Mouse (Mus musculus) liver, embryonic 14.5 days (tissue): ENCODE measurements around the gene Tmed5.

Source experiments
- CTCF ChIP-seq: IDR thresholded peaks from 2 replicates; pipeline ENCODE4 v1.5.1; 2016; ENCODE audit warnings: antibody characterized with exemption, low read depth, control low read depth
- EP300 ChIP-seq: IDR thresholded peaks from 2 replicates; pipeline ENCODE4 v1.6.1; 2016; ENCODE audit warnings: antibody characterized with exemption, low read depth

- TF ChIP-seq CTCF (no peak), EP300 (no peak)
Measured at GRCm38 (mm10) chr5:108060413-108060812, 72.0 kb downstream of the Tmed5 start.
